Mouse (Mus musculus) stomach, postnatal 0 days (tissue): Measurements from ENCODE around the gene Auts2. TPM values are rescaled to one million over a fixed set of nuclear protein-coding genes. Genes with fewer than 3 reads are reported as not detected.

Experiments
- ATAC-seq: fragments of 200-750 bp; cut with Nextera tagmentation; 2 replicates; pipeline ENCODE4 v1.8.0; 2017; ENCODE audit not compliant: low FRiP score, low TSS enrichment
- DNase-seq: peaks from one replicate; pipeline ENCODE4 v3.0.0-alpha.2; 2016; ENCODE audit warnings: low spot score
- H3K27ac ChIP-seq: fragments of 300-500 bp; sonication (generic); replicated peaks from 2 replicates; pipeline ENCODE4 v1.5.1; 2014; ENCODE audit warnings: mild to moderate bottlenecking, control low read depth
- H3K27me3 ChIP-seq: fragments of 300-500 bp; sonication (generic); 2 replicates; pipeline ENCODE4 v1.6.1; 2014; ENCODE audit warnings: low read length; ENCODE audit not compliant: control insufficient read depth, insufficient read depth
- H3K36me3 ChIP-seq: fragments of 300-500 bp; sonication (generic); 2 replicates; pipeline ENCODE4 v1.6.1; 2014; ENCODE audit warnings: low read length, mixed read lengths; ENCODE audit not compliant: control insufficient read depth, insufficient read depth
- H3K4me1 ChIP-seq: fragments of 300-500 bp; sonication (generic); replicated peaks from 2 replicates; pipeline ENCODE4 v1.6.1; 2014; ENCODE audit warnings: antibody characterized with exemption; ENCODE audit not compliant: control insufficient read depth, insufficient read depth
- H3K4me2 ChIP-seq: fragments of 300-500 bp; sonication (generic); replicated peaks from 2 replicates; pipeline ENCODE4 v1.6.1; 2014; ENCODE audit warnings: low read depth, mild to moderate bottlenecking, control low read depth, moderate library complexity
- H3K4me3 ChIP-seq: fragments of 300-500 bp; sonication (generic); 2 replicates; pipeline ENCODE4 v1.5.1; 2014; ENCODE audit warnings: low read depth, low read length, control low read depth
- H3K9ac ChIP-seq: fragments of 300-500 bp; sonication (generic); 2 replicates; pipeline ENCODE4 v1.6.1; 2014; ENCODE audit warnings: mild to moderate bottlenecking, low read length, control low read depth, mixed read lengths
- H3K9me3 ChIP-seq: fragments of 300-500 bp; sonication (generic); 2 replicates; pipeline ENCODE4 v1.6.1; 2016; ENCODE audit warnings: low read length; ENCODE audit not compliant: control insufficient read depth
- CTCF ChIP-seq: IDR thresholded peaks from 2 replicates; pipeline ENCODE4 v1.5.1; 2016; ENCODE audit warnings: antibody characterized with exemption, low read depth, mild to moderate bottlenecking, moderate library complexity
- EP300 ChIP-seq: optimal IDR thresholded peaks from 2 replicates; pipeline ENCODE3; 2016; ENCODE audit warnings: antibody characterized with exemption
- WGBS: fragments of 180-500 bp; shearing (Covaris S2); extraction: QIAGEN DNeasy Blood & Tissue Kit; methylation state at CpG from one replicate; pipeline ENCODE4 v1.1.7; 2014; 5-methylcytosine and 5-hydroxymethylcytosine counted together
- polyA plus RNA-seq: library from polyadenylated mRNA; unstranded; fragments of >200 nt; fragmentation: Nextera tagmentation; extraction: Ambion mirVana; gene quantifications from 2 replicates; pipeline ENCODE4 v1.2.1, GENCODE M21; 2015

The Auts2 gene
- polyA plus RNA-seq, 1 experiment from 2014 or later, result 7.3 TPM

DNA sequence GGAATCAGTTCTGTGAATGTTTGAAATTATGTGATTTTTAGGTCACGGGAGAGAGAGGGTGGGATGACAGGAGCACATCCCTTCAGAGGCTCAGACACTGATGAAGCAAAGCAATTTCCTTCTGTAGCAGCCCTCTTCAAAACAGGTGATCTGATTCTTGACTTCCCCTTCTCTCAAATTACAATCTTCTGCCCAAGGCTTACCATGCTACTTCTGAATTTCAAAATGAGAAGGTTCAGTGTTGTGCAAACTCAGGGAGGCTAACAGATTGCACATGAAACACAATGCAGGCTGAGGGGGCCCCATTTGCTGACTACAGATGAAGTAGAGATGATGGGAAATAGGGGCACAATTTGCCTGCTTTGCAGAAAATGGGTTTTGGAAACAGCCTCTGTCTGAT, 278.1 kb downstream of the Auts2 start:
- no peaks in the 10 kb centered on the region for H3K36me3 ChIP-seq
- no peak overlapping the region for H3K4me3 ChIP-seq
- H3K27me3 ChIP-seq, result no peaks in the 10 kb centered on the region
- ATAC-seq (no peak), DNase-seq (no peak)
- no peak overlapping the region for H3K9ac ChIP-seq
- no peaks in the 10 kb centered on the region for H3K9me3 ChIP-seq
- H3K4me1 ChIP-seq, result no peaks in the 10 kb centered on the region
- H3K27ac ChIP-seq, result no peak overlapping the region
- 81% methylated on average over 1 of the region's 1 CpGs for WGBS
- no peak for TF ChIP-seq EP300
- no peak for TF ChIP-seq CTCF
- H3K4me2 ChIP-seq, result no peak overlapping the region

GRCm38 (mm10) chr5:132261750-132262149, 281.4 kb downstream of the Auts2 start:
- ATAC-seq, result peak; percentile 90
- H3K9ac ChIP-seq, result no peak overlapping the region
- no peaks in the 10 kb centered on the region for H3K4me1 ChIP-seq
- DNase-seq, result peak; percentile 16
- TF ChIP-seq EP300 (no peak), CTCF (no peak)
- no peak overlapping the region for H3K4me3 ChIP-seq
- H3K9me3 ChIP-seq, result no peaks in the 10 kb centered on the region
- no peak overlapping the region for H3K27ac ChIP-seq
- no peak overlapping the region for H3K4me2 ChIP-seq
- WGBS, result 38% methylated on average over 1 of the region's 1 CpGs
- no peaks in the 10 kb centered on the region for H3K27me3 ChIP-seq
- H3K36me3 ChIP-seq, result no peaks in the 10 kb centered on the region

GRCm38 (mm10) chr5:132258882-132259281, 284.3 kb downstream of the Auts2 start:
- DNase-seq (no peak), ATAC-seq (no peak)
- Histone ChIP-seq H3K27ac (no peak overlapping the region), H3K4me1 (no peaks in the 10 kb centered on the region), H3K9ac (no peak overlapping the region), H3K27me3 (no peaks in the 10 kb centered on the region), H3K4me3 (no peak overlapping the region), H3K9me3 (no peaks in the 10 kb centered on the region), H3K36me3 (no peaks in the 10 kb centered on the region), H3K4me2 (no peak overlapping the region)
- WGBS, result 81% methylated on average over 11 of the region's 11 CpGs
- TF ChIP-seq EP300 (no peak), CTCF (no peak)

GRCm38 (mm10) chr5:132255579-132255978, 287.6 kb downstream of the Auts2 start:
- TF ChIP-seq EP300 (no peak), CTCF (no peak)
- DNase-seq, result no peak
- H3K36me3 ChIP-seq, result no peaks in the 10 kb centered on the region
- no peaks in the 10 kb centered on the region for H3K9me3 ChIP-seq
- no peaks in the 10 kb centered on the region for H3K27me3 ChIP-seq
- WGBS, result 71% methylated on average over 8 of the region's 8 CpGs
- H3K27ac ChIP-seq, result no peak overlapping the region
- no peak overlapping the region for H3K4me3 ChIP-seq
- ATAC-seq, result no peak
- H3K4me2 ChIP-seq, result no peak overlapping the region
- H3K9ac ChIP-seq, result no peak overlapping the region
- no peaks in the 10 kb centered on the region for H3K4me1 ChIP-seq

DNA sequence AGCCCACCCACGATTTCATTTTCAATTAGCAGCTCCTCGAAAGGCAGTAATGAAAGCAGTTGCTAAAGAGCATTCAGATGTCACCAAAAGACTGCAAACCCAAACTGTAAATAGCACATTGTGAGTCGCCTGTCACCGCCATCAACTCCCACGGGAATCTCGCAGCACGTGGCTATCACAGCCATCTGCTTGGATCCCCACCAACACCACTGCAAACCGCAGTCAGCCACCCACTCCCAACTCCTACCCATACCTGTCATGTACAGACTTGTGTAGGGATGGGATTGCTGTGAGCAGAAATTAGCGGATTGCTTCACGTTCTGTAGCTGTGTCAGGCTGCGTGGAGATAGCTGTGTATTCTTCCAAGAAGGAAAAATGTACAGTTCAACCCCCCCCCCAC, 293.6 kb downstream of the Auts2 start:
- Histone ChIP-seq H3K27me3 (no peaks in the 10 kb centered on the region), H3K4me2 (no peak overlapping the region), H3K9me3 (no peaks in the 10 kb centered on the region), H3K4me1 (no peaks in the 10 kb centered on the region), H3K36me3 (no peaks in the 10 kb centered on the region), H3K9ac (no peak overlapping the region), H3K27ac (no peak overlapping the region), H3K4me3 (no peak overlapping the region)
- DNase-seq (no peak), ATAC-seq (no peak)
- 70% methylated on average over 11 of the region's 11 CpGs for WGBS
- TF ChIP-seq EP300 (no peak), CTCF (no peak)

DNA sequence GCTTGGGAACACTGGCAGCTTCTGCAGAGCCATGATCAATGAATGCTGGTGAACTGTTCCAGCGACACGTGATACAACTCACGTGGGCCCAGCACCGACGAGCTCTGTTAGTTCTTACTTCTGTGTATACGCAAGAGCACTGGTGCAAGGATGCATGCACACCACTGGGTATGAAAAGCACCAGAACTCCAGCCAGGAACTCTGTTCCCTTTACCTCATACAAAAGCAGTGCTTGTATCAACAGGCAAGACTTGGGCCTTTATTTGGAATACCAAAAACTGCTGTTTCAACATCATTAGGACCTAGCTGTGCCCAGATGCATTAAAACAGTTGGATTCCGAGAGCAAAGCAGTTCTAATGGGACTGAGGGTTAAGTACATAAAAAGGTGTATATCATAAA, 295.1 kb downstream of the Auts2 start:
- Histone ChIP-seq H3K27ac (no peak overlapping the region), H3K9me3 (no peaks in the 10 kb centered on the region), H3K4me3 (no peak overlapping the region), H3K9ac (no peak overlapping the region), H3K4me1 (no peaks in the 10 kb centered on the region), H3K36me3 (no peaks in the 10 kb centered on the region), H3K27me3 (no peaks in the 10 kb centered on the region), H3K4me2 (no peak overlapping the region)
- DNase-seq, result no peak
- ATAC-seq, result no peak
- WGBS, result 32% methylated on average over 7 of the region's 7 CpGs
- TF ChIP-seq CTCF (no peak), EP300 (no peak)
